Mouse (Mus musculus): ENCODE results near the gene Bag5. TPM values are rescaled to one million over a fixed set of nuclear protein-coding genes. Genes with fewer than 3 reads are reported as not detected.
"Not testable (repeated sequence)": the region's sequence is repeated elsewhere in the genome, so short reads cannot be mapped to it uniquely, and the experiment has no call there.

Bag5 gene
- polyA plus RNA-seq, 1 experiment from 2014 or later = 72.9 TPM

DNA sequence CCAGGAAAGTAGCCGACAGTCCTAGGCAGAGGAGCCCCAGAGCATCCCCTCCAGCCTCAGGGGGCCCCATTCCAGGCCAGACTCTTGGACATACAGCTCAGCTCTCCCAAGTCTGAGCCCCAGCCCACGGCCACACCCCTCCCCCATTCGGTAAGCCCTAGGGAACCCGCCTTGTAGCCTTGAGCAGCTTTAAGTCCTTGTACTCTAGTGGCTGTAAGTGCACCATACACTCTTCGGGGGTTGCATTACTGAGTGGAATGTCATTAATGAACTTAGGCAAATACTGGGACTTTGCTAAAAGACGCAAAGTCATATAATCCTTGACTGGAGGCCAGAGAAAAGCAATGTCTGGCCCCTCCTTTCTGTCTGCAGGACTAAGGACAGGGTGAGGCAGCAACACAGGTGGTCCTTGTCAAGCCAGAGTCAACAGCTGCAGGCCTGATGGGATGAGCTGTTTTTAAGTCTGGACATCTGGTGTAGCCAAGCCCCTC, 48.9 kb downstream of the Bag5 start:
- Histone ChIP-seq H3K4me1 (ENCODE audit: control insufficient read depth, insufficient read depth, low read length) (peaks cover 11% of the 10 kb centered on the region), H3K27me3 (ENCODE audit: control insufficient read depth, insufficient read depth, low read length) (no peaks in the 10 kb centered on the region), H3K36me3 (ENCODE audit: control insufficient read depth, insufficient read depth, low read length) (peaks cover 34% of the 10 kb centered on the region), H3K9me3 (ENCODE audit: control insufficient read depth, low read length) (no peaks in the 10 kb centered on the region), H3K4me3 (replicated peaks; ENCODE audit: low read depth, low read length) (no peak overlapping the region), H3K9ac (replicated peaks; ENCODE audit: low read length) (no peak overlapping the region), H3K27ac (replicated peaks; ENCODE audit: low read depth, low read length) (no peak overlapping the region), H3K4me2 (ENCODE audit: low read length) (no peak overlapping the region)
- ATAC-seq (ENCODE audit: low FRiP score, low TSS enrichment) (no peak), DNase-seq (peak; percentile 19)
- WGBS = 40% methylated on average over 6 of the region's 6 CpGs

DNA sequence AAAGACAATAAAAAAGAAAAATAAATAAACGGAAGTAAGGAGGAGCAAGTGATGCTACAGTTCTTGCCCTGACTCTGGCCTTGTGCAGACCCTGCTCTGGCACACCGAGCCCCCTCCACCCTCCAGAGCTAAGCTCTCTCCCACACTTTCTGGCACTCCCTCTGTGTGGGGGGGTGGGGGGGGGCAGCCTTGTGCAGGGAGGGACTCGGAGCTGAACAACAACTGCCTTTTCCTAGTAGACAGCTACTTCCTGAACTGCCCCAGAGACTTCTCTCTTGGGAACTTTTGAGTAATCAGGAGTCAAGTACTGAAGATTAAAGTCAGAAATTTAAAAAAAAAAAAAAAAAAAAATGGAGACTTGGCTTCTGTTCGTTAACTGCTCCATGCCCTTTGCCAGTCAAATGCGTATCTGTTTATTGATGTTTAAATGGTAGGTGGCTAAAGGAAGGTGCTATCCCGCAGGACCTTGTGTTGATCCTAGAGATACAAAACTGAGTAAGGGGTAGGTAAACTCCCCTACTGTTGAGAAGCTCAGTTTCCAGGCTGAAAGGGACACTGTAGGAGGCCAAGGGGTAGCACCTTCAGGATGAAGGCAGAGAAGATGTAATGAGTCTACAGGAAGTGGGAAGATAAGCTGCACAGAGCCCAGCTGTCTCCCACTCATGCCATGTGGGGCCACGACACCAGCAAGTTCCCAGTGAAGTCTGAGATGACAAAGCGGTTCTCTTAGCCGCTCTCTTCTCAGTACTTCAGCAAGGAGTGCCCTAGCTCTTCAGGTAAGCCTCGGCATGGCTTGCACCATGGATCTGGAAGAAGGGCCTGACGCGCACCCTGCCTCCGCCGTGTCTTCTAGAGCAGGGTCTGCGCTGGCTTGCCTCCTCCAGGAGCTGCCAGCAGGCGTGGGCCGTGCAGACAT, 49.6 kb downstream of the Bag5 start:
- WGBS = 80% methylated on average over 17 of the region's 17 CpGs
- no peak overlapping the region for H3K4me2 ChIP-seq (ENCODE audit: low read length)
- no peaks in the 10 kb centered on the region for H3K9me3 ChIP-seq (ENCODE audit: control insufficient read depth, low read length)
- H3K36me3 ChIP-seq (ENCODE audit: control insufficient read depth, insufficient read depth, low read length) = peaks cover 28% of the 10 kb centered on the region
- no peak overlapping the region for H3K9ac ChIP-seq (replicated peaks; ENCODE audit: low read length)
- no peak overlapping the region for H3K27ac ChIP-seq (replicated peaks; ENCODE audit: low read depth, low read length)
- no peak overlapping the region for H3K4me3 ChIP-seq (replicated peaks; ENCODE audit: low read depth, low read length)
- H3K4me1 ChIP-seq (ENCODE audit: control insufficient read depth, insufficient read depth, low read length) = peaks cover 4% of the 10 kb centered on the region
- no peaks in the 10 kb centered on the region for H3K27me3 ChIP-seq (ENCODE audit: control insufficient read depth, insufficient read depth, low read length)
- DNase-seq (no peak), ATAC-seq (ENCODE audit: low FRiP score, low TSS enrichment) (no peak)

DNA sequence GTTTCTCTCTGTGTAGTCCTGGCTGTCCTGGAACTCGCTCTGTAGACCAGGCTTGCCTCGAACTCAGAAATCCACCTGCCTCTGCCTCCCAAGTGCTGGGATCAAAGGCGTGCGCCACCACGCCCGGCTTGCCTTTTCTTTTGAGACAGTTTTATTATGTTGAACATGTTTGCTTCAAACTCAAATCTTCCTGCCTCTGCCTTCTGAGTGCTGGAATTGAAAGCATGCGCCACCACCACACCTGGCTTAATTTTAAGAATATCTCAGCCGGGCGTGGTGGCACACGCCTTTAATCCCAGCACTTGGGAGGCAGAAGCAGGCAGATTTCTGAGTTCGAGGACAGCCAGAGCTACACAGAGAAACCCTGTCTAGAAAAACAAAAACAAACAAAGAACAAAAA, 51.5 kb downstream of the Bag5 start:
- 96% methylated on average over 11 of the region's 11 CpGs for WGBS
- H3K27ac ChIP-seq (replicated peaks; ENCODE audit: low read depth, low read length); ATAC-seq (ENCODE audit: low FRiP score, low TSS enrichment); H3K9ac ChIP-seq (replicated peaks; ENCODE audit: low read length); H3K4me1 ChIP-seq (ENCODE audit: control insufficient read depth, insufficient read depth, low read length); H3K27me3 ChIP-seq (ENCODE audit: control insufficient read depth, insufficient read depth, low read length); H3K9me3 ChIP-seq (ENCODE audit: control insufficient read depth, low read length); DNase-seq; H3K4me3 ChIP-seq (replicated peaks; ENCODE audit: low read depth, low read length); H3K4me2 ChIP-seq (ENCODE audit: low read length): not testable (repeated sequence)
- H3K36me3 ChIP-seq (ENCODE audit: control insufficient read depth, insufficient read depth, low read length) = peaks cover 27% of the 10 kb centered on the region

DNA sequence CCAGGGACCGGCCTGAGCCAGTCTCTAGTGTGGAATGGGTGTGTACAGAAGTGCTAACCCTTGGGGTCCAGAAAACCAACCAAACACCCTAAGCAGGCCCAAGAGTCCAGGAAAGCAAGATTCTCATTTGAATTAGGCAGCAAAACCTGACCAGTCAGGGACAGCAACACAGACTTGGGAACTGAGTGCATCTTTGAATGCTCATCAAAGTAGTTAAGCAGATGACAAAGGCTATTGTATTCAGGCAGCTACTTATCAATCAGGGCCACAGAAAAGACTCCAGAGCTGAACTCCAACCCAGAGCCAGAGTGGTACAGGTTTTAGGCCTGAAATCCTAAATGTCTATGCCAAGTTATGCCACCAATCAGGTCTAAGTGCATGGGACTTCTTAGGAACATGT, 52.4 kb downstream of the Bag5 start:
- H3K4me2 ChIP-seq (ENCODE audit: low read length) = no peak overlapping the region
- H3K27ac ChIP-seq (replicated peaks; ENCODE audit: low read depth, low read length) = no peak overlapping the region
- no peak overlapping the region for H3K9ac ChIP-seq (replicated peaks; ENCODE audit: low read length)
- no peak overlapping the region for H3K4me3 ChIP-seq (replicated peaks; ENCODE audit: low read depth, low read length)
- H3K9me3 ChIP-seq (ENCODE audit: control insufficient read depth, low read length) = no peaks in the 10 kb centered on the region
- ATAC-seq (ENCODE audit: low FRiP score, low TSS enrichment) = no peak
- WGBS = 70% methylated on average over 1 of the region's 1 CpGs
- H3K27me3 ChIP-seq (ENCODE audit: control insufficient read depth, insufficient read depth, low read length) = no peaks in the 10 kb centered on the region
- H3K36me3 ChIP-seq (ENCODE audit: control insufficient read depth, insufficient read depth, low read length) = peaks cover 26% of the 10 kb centered on the region
- no peak for DNase-seq
- H3K4me1 ChIP-seq (ENCODE audit: control insufficient read depth, insufficient read depth, low read length) = 0 out of 2 replicates have a peak, but pooled peaks cover 3% of the 10 kb centered on the region

Other genes starting within 250 kb of the Bag5 start
- 1.5 and 1.9 TPM in 2 replicates for gene Gm266, start 227.4 kb downstream of the Bag5 start, polyA plus RNA-seq (2014; fragmentation: Nextera tagmentation; extraction: Ambion mirVana)
- gene Eif5, start 175.2 kb downstream of the Bag5 start, polyA plus RNA-seq (2014; fragmentation: Nextera tagmentation; extraction: Ambion mirVana) = 486 and 550 TPM in 2 replicates
- gene Mark3, start 138.7 kb downstream of the Bag5 start, polyA plus RNA-seq (2014; fragmentation: Nextera tagmentation; extraction: Ambion mirVana) = 64.0 and 76.7 TPM in 2 replicates
- 1,414 and 1,526 TPM in 2 replicates for gene Ckb, start 40.9 kb downstream of the Bag5 start, polyA plus RNA-seq (2014; fragmentation: Nextera tagmentation; extraction: Ambion mirVana)
- 7.0 and 8.0 TPM in 2 replicates for gene Trmt61a, start 35.2 kb downstream of the Bag5 start, polyA plus RNA-seq (2014; fragmentation: Nextera tagmentation; extraction: Ambion mirVana)
- 57.6 and 66.0 TPM in 2 replicates for gene Apopt1, start within 50 bp of the Bag5 start, polyA plus RNA-seq (2014; fragmentation: Nextera tagmentation; extraction: Ambion mirVana)
- 621 and 628 TPM in 2 replicates for gene Klc1, start 45.6 kb upstream of the Bag5 start, polyA plus RNA-seq (2014; fragmentation: Nextera tagmentation; extraction: Ambion mirVana)
- 2.3 and 3.2 TPM in 2 replicates for gene Xrcc3, start 100.6 kb upstream of the Bag5 start, polyA plus RNA-seq (2014; fragmentation: Nextera tagmentation; extraction: Ambion mirVana)
- gene Zfyve21, start 100.9 kb upstream of the Bag5 start, polyA plus RNA-seq (2014; fragmentation: Nextera tagmentation; extraction: Ambion mirVana) = 29.7 and 33.7 TPM in 2 replicates
- gene Ppp1r13b, start 194.9 kb upstream of the Bag5 start, polyA plus RNA-seq (2014; fragmentation: Nextera tagmentation; extraction: Ambion mirVana) = 36.2 and 38.1 TPM in 2 replicates